Mouse (Mus musculus): ENCODE measurements around the gene Lrrc8d.

- TF ChIP-seq CTCF (IDR thresholded peaks at IDR 0.05; ENCODE audit: low read depth, low read length) (no peak), POLR2A (IDR thresholded peaks at IDR 0.05; ENCODE audit: extremely low read depth, insufficient read depth, low read length) (no peak)
Measured at GRCm38 (mm10) chr5:105679921-105680843, 19.6 kb upstream of the Lrrc8d start.
